Mouse (Mus musculus): ENCODE data around the gene Sema3f. TPM values are rescaled to one million over a fixed set of nuclear protein-coding genes. Genes with fewer than 3 reads are reported as not detected.

The Sema3f gene
- polyA plus RNA-seq, 1 experiment: not detected

- no peak for TF ChIP-seq POLR2A (IDR thresholded peaks at IDR 0.05; ENCODE audit: insufficient read depth, low read depth, low read length)
- TF ChIP-seq CTCF (IDR thresholded peaks at IDR 0.05; ENCODE audit: insufficient read depth, low read depth, low read length): no peak
- WGBS: 42% methylated on average over 3 of the region's 3 CpGs
- Histone ChIP-seq H3K4me3 (ENCODE audit: insufficient read depth, low read depth, low read length) (no peak overlapping the region), H3K4me1 (ENCODE audit: control insufficient read depth, insufficient read depth, low read length) (0 out of 2 replicates have a peak, but pooled peaks cover 4% of the 10 kb centered on the region), H3K27ac (ENCODE audit: insufficient read depth, low read depth, low read length) (no peak overlapping the region)
Observed at GRCm38 (mm10) chr9:107660777-107661176, 49.5 kb downstream of the Sema3f start.

GRCm38 (mm10) chr9:107659961-107660360, 50.3 kb downstream of the Sema3f start:
- H3K4me1 ChIP-seq (ENCODE audit: control insufficient read depth, insufficient read depth, low read length): 0 out of 2 replicates have a peak, but pooled peaks cover 4% of the 10 kb centered on the region
- H3K27ac ChIP-seq (ENCODE audit: insufficient read depth, low read depth, low read length): 0 out of 2 replicates have a peak overlapping the region, but pooled peaks have one; percentile 29
- WGBS: 72% methylated on average over 3 of the region's 3 CpGs
- no peak overlapping the region for H3K4me3 ChIP-seq (ENCODE audit: insufficient read depth, low read depth, low read length)
- TF ChIP-seq POLR2A (IDR thresholded peaks at IDR 0.05; ENCODE audit: insufficient read depth, low read depth, low read length) (no peak), CTCF (IDR thresholded peaks at IDR 0.05; ENCODE audit: insufficient read depth, low read depth, low read length) (no peak)

- TF ChIP-seq CTCF (IDR thresholded peaks at IDR 0.05; ENCODE audit: insufficient read depth, low read depth, low read length) (no peak), POLR2A (IDR thresholded peaks at IDR 0.05; ENCODE audit: insufficient read depth, low read depth, low read length) (no peak)
- 57% methylated on average over 10 of the region's 10 CpGs for WGBS
- Histone ChIP-seq H3K4me1 (ENCODE audit: control insufficient read depth, insufficient read depth, low read length) (0 out of 2 replicates have a peak, but pooled peaks cover 4% of the 10 kb centered on the region), H3K4me3 (ENCODE audit: insufficient read depth, low read depth, low read length) (no peak overlapping the region), H3K27ac (ENCODE audit: insufficient read depth, low read depth, low read length) (0 out of 2 replicates have a peak overlapping the region, but pooled peaks have one; percentile 29)
Observed at GRCm38 (mm10) chr9:107659551-107659950, 50.7 kb downstream of the Sema3f start.

- Histone ChIP-seq H3K4me3 (ENCODE audit: insufficient read depth, low read depth, low read length) (no peak overlapping the region), H3K27ac (ENCODE audit: insufficient read depth, low read depth, low read length) (no peak overlapping the region), H3K4me1 (ENCODE audit: control insufficient read depth, insufficient read depth, low read length) (0 out of 2 replicates have a peak, but pooled peaks cover 4% of the 10 kb centered on the region)
- WGBS: 89% methylated on average over 6 of the region's 6 CpGs
- TF ChIP-seq CTCF (IDR thresholded peaks at IDR 0.05; ENCODE audit: insufficient read depth, low read depth, low read length) (no peak), POLR2A (IDR thresholded peaks at IDR 0.05; ENCODE audit: insufficient read depth, low read depth, low read length) (no peak)
Observed at GRCm38 (mm10) chr9:107658096-107658495, 52.2 kb downstream of the Sema3f start.

GRCm38 (mm10) chr9:107657144-107657543, 53.1 kb downstream of the Sema3f start:
- Histone ChIP-seq H3K4me1 (ENCODE audit: control insufficient read depth, insufficient read depth, low read length) (0 out of 2 replicates have a peak, but pooled peaks cover 4% of the 10 kb centered on the region), H3K27ac (ENCODE audit: insufficient read depth, low read depth, low read length) (no peak overlapping the region), H3K4me3 (ENCODE audit: insufficient read depth, low read depth, low read length) (no peak overlapping the region)
- TF ChIP-seq POLR2A (IDR thresholded peaks at IDR 0.05; ENCODE audit: insufficient read depth, low read depth, low read length) (no peak), CTCF (IDR thresholded peaks at IDR 0.05; ENCODE audit: insufficient read depth, low read depth, low read length) (no peak)
- 80% methylated on average over 5 of the region's 5 CpGs for WGBS

- H3K27ac ChIP-seq (ENCODE audit: insufficient read depth, low read depth, low read length): no peak overlapping the region
- 81% methylated on average over 4 of the region's 4 CpGs for WGBS
- no peak for TF ChIP-seq CTCF (IDR thresholded peaks at IDR 0.05; ENCODE audit: insufficient read depth, low read depth, low read length)
- no peak for TF ChIP-seq POLR2A (IDR thresholded peaks at IDR 0.05; ENCODE audit: insufficient read depth, low read depth, low read length)
- H3K4me1 ChIP-seq (ENCODE audit: control insufficient read depth, insufficient read depth, low read length): peaks cover 8% of the 10 kb centered on the region
- no peak overlapping the region for H3K4me3 ChIP-seq (ENCODE audit: insufficient read depth, low read depth, low read length)
Observed at GRCm38 (mm10) chr9:107654585-107654984, 55.7 kb downstream of the Sema3f start.

- H3K4me1 ChIP-seq (ENCODE audit: control insufficient read depth, insufficient read depth, low read length): peaks cover 8% of the 10 kb centered on the region
- no peak overlapping the region for H3K27ac ChIP-seq (ENCODE audit: insufficient read depth, low read depth, low read length)
- no peak for TF ChIP-seq POLR2A (IDR thresholded peaks at IDR 0.05; ENCODE audit: insufficient read depth, low read depth, low read length)
- no peak for TF ChIP-seq CTCF (IDR thresholded peaks at IDR 0.05; ENCODE audit: insufficient read depth, low read depth, low read length)
- 77% methylated on average over 2 of the region's 2 CpGs for WGBS
- no peak overlapping the region for H3K4me3 ChIP-seq (ENCODE audit: insufficient read depth, low read depth, low read length)
Observed at GRCm38 (mm10) chr9:107653474-107653873, 56.8 kb downstream of the Sema3f start.

- Histone ChIP-seq H3K4me1 (ENCODE audit: control insufficient read depth, insufficient read depth, low read length) (peaks cover 8% of the 10 kb centered on the region), H3K4me3 (ENCODE audit: insufficient read depth, low read depth, low read length) (no peak overlapping the region), H3K27ac (ENCODE audit: insufficient read depth, low read depth, low read length) (peak overlapping the region; percentile 19; the same call in 1 of the 2 replicates)
- WGBS: 38% methylated on average over 12 of the region's 12 CpGs
- no peak for TF ChIP-seq POLR2A (IDR thresholded peaks at IDR 0.05; ENCODE audit: insufficient read depth, low read depth, low read length)
- TF ChIP-seq CTCF (IDR thresholded peaks at IDR 0.05; ENCODE audit: insufficient read depth, low read depth, low read length): no peak
Observed at GRCm38 (mm10) chr9:107650708-107651481, 59.4 kb downstream of the Sema3f start.

- H3K27ac ChIP-seq (ENCODE audit: insufficient read depth, low read depth, low read length): 0 out of 2 replicates have a peak overlapping the region, but pooled peaks have one; percentile 29
- H3K4me3 ChIP-seq (ENCODE audit: insufficient read depth, low read depth, low read length): no peak overlapping the region
- peaks cover 8% of the 10 kb centered on the region for H3K4me1 ChIP-seq (ENCODE audit: control insufficient read depth, insufficient read depth, low read length)
- TF ChIP-seq POLR2A (IDR thresholded peaks at IDR 0.05; ENCODE audit: insufficient read depth, low read depth, low read length): no peak
- TF ChIP-seq CTCF (IDR thresholded peaks at IDR 0.05; ENCODE audit: insufficient read depth, low read depth, low read length): no peak
- 39% methylated on average over 7 of the region's 7 CpGs for WGBS
Observed at GRCm38 (mm10) chr9:107650225-107650624, 60.0 kb downstream of the Sema3f start.
